Mouse (Mus musculus): Measurements from ENCODE around the gene Zan. TPM values are rescaled to one million over a fixed set of nuclear protein-coding genes. Genes with fewer than 3 reads are reported as not detected.

Gene Zan
- polyA plus RNA-seq, 1 experiment from 2014 or later: 0.14 TPM

- 43% methylated on average over 7 of the region's 7 CpGs for WGBS
- no peaks in the 10 kb centered on the region; the same call in 1 of the 2 replicates for H3K4me1 ChIP-seq
- H3K9me3 ChIP-seq: no peaks in the 10 kb centered on the region
- H3K4me3 ChIP-seq: no peak overlapping the region
- no peaks in the 10 kb centered on the region for H3K27me3 ChIP-seq
- H3K9ac ChIP-seq (replicated peaks): no peak overlapping the region
- H3K4me2 ChIP-seq (replicated peaks): no peak overlapping the region
- no peak for ATAC-seq (replicated peaks)
- no peak overlapping the region for H3K27ac ChIP-seq (replicated peaks)
- peaks cover 8% of the 10 kb centered on the region for H3K36me3 ChIP-seq
Measured at GRCm38 (mm10) chr5:137358382-137358781, 118.5 kb downstream of the Zan start.

DNA sequence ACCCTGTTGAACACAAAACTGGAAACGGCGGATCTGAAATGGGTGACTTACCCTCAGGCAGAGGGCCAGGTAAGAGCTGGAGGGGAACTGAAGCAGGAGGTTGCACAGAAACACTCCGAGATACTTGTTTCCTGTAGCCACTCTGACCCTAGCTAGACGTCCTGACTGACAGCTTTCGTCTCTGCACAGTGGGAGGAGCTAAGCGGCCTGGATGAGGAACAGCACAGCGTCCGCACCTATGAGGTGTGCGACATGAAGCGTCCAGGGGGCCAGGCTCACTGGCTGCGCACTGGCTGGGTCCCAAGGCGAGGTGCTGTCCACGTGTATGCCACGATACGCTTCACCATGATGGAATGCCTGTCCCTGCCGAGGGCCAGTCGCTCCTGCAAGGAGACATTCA lies 122.8 kb downstream of the Zan start:
- WGBS: 87% methylated on average over 17 of the region's 17 CpGs
- H3K36me3 ChIP-seq: no peaks in the 10 kb centered on the region; the same call in 1 of the 2 replicates
- H3K4me3 ChIP-seq: no peak overlapping the region
- no peaks in the 10 kb centered on the region; the same call in 1 of the 2 replicates for H3K27me3 ChIP-seq
- H3K9me3 ChIP-seq: no peaks in the 10 kb centered on the region
- peaks cover 37% of the 10 kb centered on the region for H3K4me1 ChIP-seq
- H3K9ac ChIP-seq (replicated peaks): no peak overlapping the region
- no peak overlapping the region for H3K4me2 ChIP-seq (replicated peaks)
- no peak for ATAC-seq (replicated peaks)
- H3K27ac ChIP-seq (replicated peaks): no peak overlapping the region

GRCm38 (mm10) chr5:137352011-137352975 lies 124.6 kb downstream of the Zan start:
- Histone ChIP-seq H3K27me3 (no peaks in the 10 kb centered on the region; the same call in 1 of the 2 replicates), H3K4me3 (peak overlapping the region; percentile 70), H3K9ac (replicated peaks) (no peak overlapping the region; the same call in 1 of the 2 replicates), H3K27ac (replicated peaks) (no peak overlapping the region), H3K4me2 (replicated peaks) (peak overlapping the region; percentile 98), H3K9me3 (no peaks in the 10 kb centered on the region), H3K36me3 (no peaks in the 10 kb centered on the region; the same call in 1 of the 2 replicates), H3K4me1 (peaks cover 47% of the 10 kb centered on the region)
- ATAC-seq (replicated peaks): no peak
- 19% methylated on average over 16 of the region's 16 CpGs for WGBS

DNA sequence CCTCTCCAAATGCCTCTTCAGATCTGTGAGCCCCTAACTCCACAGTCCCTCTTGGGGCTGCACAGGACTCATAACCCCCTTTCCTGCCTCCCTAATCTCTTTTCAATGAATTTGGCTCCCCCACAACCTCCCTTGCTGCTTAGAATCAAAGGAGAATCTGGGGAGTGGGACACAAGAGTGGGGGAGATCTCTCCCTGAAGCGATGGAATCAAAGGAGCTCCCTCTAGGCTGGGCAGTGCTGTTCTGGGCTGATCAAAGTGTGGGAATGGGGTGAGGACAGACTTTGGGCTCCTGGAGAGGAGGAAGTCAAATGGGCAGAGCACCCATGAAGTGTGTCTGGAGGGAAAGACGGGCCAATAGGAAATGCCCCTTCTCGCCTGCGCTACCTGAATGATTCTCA lies 125.5 kb downstream of the Zan start:
- 8% methylated on average over 4 of the region's 4 CpGs for WGBS
- H3K27ac ChIP-seq (replicated peaks): peak overlapping the region; percentile 42; the same call in 1 of the 2 replicates
- ATAC-seq (replicated peaks): no peak
- H3K4me3 ChIP-seq: peak overlapping the region; percentile 70
- H3K9me3 ChIP-seq: no peaks in the 10 kb centered on the region
- peak overlapping the region; percentile 74 for H3K9ac ChIP-seq (replicated peaks)
- no peaks in the 10 kb centered on the region; the same call in 1 of the 2 replicates for H3K36me3 ChIP-seq
- H3K27me3 ChIP-seq: no peaks in the 10 kb centered on the region; the same call in 1 of the 2 replicates
- H3K4me1 ChIP-seq: peaks cover 47% of the 10 kb centered on the region
- peak overlapping the region; percentile 98 for H3K4me2 ChIP-seq (replicated peaks)

GRCm38 (mm10) chr5:137351058-137351380 lies 125.8 kb downstream of the Zan start:
- Histone ChIP-seq H3K4me1 (peaks cover 47% of the 10 kb centered on the region), H3K27me3 (no peaks in the 10 kb centered on the region; the same call in 1 of the 2 replicates), H3K9me3 (no peaks in the 10 kb centered on the region), H3K36me3 (no peaks in the 10 kb centered on the region; the same call in 1 of the 2 replicates), H3K4me3 (peak overlapping the region; percentile 70), H3K27ac (replicated peaks) (peak overlapping the region; percentile 42; the same call in 1 of the 2 replicates), H3K4me2 (replicated peaks) (peak overlapping the region; percentile 98), H3K9ac (replicated peaks) (peak overlapping the region; percentile 74)
- ATAC-seq (replicated peaks): no peak
- WGBS: 0% methylated on average over 8 of the region's 8 CpGs

GRCm38 (mm10) chr5:137350205-137351057 lies 126.4 kb downstream of the Zan start:
- Histone ChIP-seq H3K27ac (replicated peaks) (peak overlapping the region; percentile 73), H3K9ac (replicated peaks) (peak overlapping the region; percentile 74), H3K9me3 (no peaks in the 10 kb centered on the region), H3K27me3 (no peaks in the 10 kb centered on the region; the same call in 1 of the 2 replicates), H3K4me2 (replicated peaks) (peak overlapping the region; percentile 98), H3K4me1 (peaks cover 47% of the 10 kb centered on the region), H3K4me3 (peak overlapping the region; percentile 70), H3K36me3 (no peaks in the 10 kb centered on the region)
- WGBS: under 1% methylated on average over 55 of the region's 55 CpGs
- peak; percentile 57 for ATAC-seq (replicated peaks)

DNA sequence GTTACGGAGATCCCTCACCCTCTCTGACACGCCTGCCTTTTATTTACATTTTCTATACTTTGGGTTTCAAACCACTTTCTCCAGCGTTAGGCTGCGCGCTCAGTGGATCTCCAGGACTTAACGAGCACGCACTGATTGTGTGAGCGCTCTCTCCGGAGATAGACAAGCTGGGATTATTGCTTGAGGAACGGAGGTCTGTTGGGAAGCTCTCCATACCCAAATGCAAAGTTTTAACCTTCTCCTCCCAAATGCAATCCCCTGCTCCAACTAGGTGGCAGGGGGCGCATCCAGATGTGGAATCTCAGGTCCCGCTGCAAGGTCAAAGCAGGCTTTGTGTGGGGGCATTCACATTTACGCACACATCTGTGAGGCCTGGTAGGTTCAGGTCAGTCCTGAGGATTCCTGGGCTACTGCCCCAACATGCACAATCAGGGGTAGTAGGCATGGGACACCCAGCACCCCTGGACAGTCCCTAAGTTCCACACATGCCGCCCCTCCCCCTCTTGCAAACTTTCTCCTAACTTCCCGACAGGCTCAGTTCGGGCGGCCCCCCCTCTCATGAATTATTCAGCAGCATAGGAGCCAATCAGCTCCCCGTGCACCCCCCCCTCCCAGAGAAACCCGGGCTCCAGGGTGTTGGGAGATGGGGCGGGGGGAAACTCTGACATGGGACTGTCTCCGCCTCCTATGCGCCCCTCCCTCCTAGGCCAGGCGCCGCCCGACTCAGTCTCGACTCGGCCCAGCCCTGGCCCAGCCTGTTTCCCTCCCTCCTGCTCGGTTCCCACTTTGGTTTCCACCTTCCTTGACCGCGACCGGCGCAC lies 127.3 kb downstream of the Zan start, which contains the start of gene Ephb4:
Gene Ephb4 (plus strand): TSS at position 726 of the 821 bp plus-strand sequence.
- under 1% methylated on average over 30 of the region's 32 CpGs for WGBS

GRCm38 (mm10) chr5:137348482-137349383 lies 128.1 kb downstream of the Zan start:
- WGBS: 1% methylated on average over 33 of the region's 33 CpGs
- peaks cover 47% of the 10 kb centered on the region for H3K4me1 ChIP-seq
- ATAC-seq (replicated peaks): no peak

More for the DNA sequence above, 127.3 kb downstream of the Zan start, which contains the start of gene Ephb4:
- Histone ChIP-seq H3K27me3 (no peaks in the 10 kb centered on the region; the same call in 1 of the 2 replicates), H3K4me3 (peak within 1 kb of the TSS; percentile 70), H3K4me1 (peaks cover 47% of the 10 kb centered on the region), H3K4me2 (replicated peaks) (peak within 1 kb of the TSS; percentile 98), H3K27ac (replicated peaks) (peak within 1 kb of the TSS; percentile 73), H3K9me3 (no peaks in the 10 kb centered on the region), H3K36me3 (no peaks in the 10 kb centered on the region), H3K9ac (replicated peaks) (peak within 1 kb of the TSS; percentile 74)
- peak; percentile 90 for ATAC-seq (replicated peaks)

DNA sequence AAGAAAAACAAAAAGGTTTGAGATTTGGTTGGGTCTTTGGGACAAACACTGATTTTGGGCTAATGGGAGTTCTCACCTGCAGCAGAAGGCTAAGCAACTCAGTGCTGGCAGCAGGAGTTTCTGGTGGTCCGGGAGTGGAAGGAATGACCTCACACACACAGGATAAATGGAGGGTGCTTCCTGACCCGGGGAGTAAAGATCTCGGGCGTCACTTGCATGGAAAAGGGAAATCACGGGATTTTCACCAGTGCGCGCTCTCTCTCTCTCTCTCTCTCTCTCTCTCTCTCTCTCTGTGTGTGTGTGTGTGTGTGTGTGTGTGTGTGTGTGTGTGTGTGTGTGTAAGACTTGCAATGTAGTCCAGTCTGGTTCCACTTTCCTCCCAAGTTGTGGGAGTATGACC lies 129.0 kb downstream of the Zan start:
- WGBS: 25% methylated on average over 7 of the region's 7 CpGs

More at GRCm38 (mm10) chr5:137348482-137349383, 128.1 kb downstream of the Zan start:
- Histone ChIP-seq H3K4me3 (peak overlapping the region; percentile 70), H3K27ac (replicated peaks) (no peak overlapping the region; the same call in 1 of the 2 replicates), H3K4me2 (replicated peaks) (peak overlapping the region; percentile 98), H3K27me3 (no peaks in the 10 kb centered on the region; the same call in 1 of the 2 replicates), H3K9me3 (no peaks in the 10 kb centered on the region), H3K36me3 (no peaks in the 10 kb centered on the region), H3K9ac (replicated peaks) (peak overlapping the region; percentile 35)

DNA sequence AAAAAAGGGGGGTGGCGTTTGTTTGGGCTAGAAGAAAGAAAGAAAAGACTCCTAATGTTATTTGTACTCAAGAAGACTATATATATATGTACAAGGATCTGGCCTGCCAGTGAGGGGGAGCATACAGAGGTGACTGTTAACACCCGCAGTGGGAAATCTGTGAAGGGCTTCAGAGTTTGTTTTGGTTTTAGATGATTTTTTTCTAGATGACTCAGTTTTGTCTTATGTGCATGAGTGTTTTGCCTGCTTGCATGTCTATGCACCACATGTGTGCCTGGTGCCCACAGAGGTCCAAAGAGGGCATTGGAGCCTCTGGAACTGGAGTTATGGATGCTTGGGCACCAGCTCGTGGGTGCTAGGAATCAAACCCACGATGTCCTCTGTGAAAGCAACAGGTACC lies 129.9 kb downstream of the Zan start:
- H3K9me3 ChIP-seq: no peaks in the 10 kb centered on the region
- WGBS: 93% methylated on average over 4 of the region's 4 CpGs
- no peak overlapping the region for H3K9ac ChIP-seq (replicated peaks)
- no peaks in the 10 kb centered on the region for H3K36me3 ChIP-seq
- no peak overlapping the region for H3K27ac ChIP-seq (replicated peaks)
- H3K4me1 ChIP-seq: peaks cover 37% of the 10 kb centered on the region
- ATAC-seq (replicated peaks): no peak
- H3K4me3 ChIP-seq: no peak overlapping the region
- no peak overlapping the region for H3K4me2 ChIP-seq (replicated peaks)
- H3K27me3 ChIP-seq: no peaks in the 10 kb centered on the region; the same call in 1 of the 2 replicates

More for the DNA sequence above, 129.0 kb downstream of the Zan start:
- Histone ChIP-seq H3K27ac (replicated peaks) (no peak overlapping the region), H3K4me2 (replicated peaks) (no peak overlapping the region), H3K4me1 (peaks cover 46% of the 10 kb centered on the region), H3K27me3 (no peaks in the 10 kb centered on the region; the same call in 1 of the 2 replicates), H3K9me3 (no peaks in the 10 kb centered on the region), H3K9ac (replicated peaks) (no peak overlapping the region), H3K36me3 (no peaks in the 10 kb centered on the region), H3K4me3 (no peak overlapping the region)
- no peak for ATAC-seq (replicated peaks)

Data from forebrain, embryonic 15.5 days (tissue).